Mouse (Mus musculus) cerebellum, postnatal 36 days (tissue): ENCODE data around the gene Igsf3.

ENCODE experiments used
- DNase-seq, 2 experiments: peaks; one replicate each; pipeline ENCODE4 v3.0.0; 2021 to 2022; ENCODE audit warnings: mixed read lengths in 2 of 2

Gene Igsf3

GRCm38 (mm10) chr3:101376538-101377247 is at the start of gene Igsf3:
TSS of gene Igsf3 (plus strand) at chr3:101377083.
- peak; percentile 52 to 72 for DNase-seq

DNA sequence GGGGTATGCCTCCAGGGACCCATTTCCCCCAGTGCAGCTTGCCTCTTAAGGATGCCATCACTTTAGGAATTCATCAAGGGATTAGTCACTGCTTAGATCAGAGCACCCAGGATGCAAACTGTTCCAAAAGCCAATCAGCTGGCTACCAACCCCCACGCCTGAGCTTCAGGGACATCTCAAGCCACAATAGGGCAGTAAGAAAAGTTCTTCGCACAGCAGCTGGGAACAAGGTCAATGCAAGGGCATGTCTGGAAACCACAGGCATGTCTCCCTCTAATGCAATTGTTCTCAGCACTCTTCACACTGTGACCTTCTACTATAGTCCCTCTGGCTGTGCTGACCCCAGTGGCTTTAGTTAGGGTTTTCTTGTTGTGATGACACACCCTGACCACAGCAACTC is 49.6 kb upstream of the Igsf3 start:
- DNase-seq, result no peak

DNA sequence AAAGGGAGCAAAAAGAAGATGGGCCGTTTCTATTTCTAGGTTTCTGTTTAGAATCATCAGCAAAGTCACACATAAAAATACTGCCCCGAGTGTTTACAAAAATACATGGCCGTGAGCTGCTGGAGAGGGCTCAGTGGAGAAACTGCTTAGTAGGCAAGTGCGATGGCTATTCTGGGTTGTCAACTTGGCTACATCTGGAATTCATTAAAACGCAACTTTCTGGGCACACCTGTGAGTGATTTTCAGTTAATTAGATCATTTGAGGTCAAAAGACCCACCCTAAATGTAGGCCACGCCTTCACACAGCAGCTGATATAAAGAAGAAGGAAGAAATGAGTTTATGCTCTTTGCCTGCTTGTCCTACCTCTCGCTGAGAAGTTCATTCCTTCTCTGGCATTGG is 48.3 kb upstream of the Igsf3 start:
- no peak for DNase-seq

GRCm38 (mm10) chr3:101343199-101343924 is 33.5 kb upstream of the Igsf3 start:
- no peak for DNase-seq

DNA sequence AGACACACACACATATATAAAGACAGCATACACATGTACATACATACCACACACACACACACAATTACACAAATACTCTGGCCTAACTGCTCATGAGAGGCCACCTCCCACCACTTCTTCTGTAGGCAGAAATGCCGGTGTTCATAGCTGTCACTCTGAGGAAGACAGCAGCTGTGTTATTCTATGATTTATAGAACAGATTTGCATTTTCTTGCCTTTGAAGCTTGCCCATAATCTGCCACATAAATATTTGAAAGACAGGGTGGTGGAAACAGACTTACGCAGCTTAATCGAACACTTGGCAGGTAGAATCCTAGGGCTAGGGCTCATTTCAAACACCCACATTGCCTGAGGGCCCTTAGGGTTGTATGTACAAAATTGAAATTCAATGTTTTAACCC is 32.6 kb upstream of the Igsf3 start:
- no peak for DNase-seq

- no peak for DNase-seq
These were observed 31.6 kb upstream of the Igsf3 start for GRCm38 (mm10) chr3:101345299-101345698.

DNA sequence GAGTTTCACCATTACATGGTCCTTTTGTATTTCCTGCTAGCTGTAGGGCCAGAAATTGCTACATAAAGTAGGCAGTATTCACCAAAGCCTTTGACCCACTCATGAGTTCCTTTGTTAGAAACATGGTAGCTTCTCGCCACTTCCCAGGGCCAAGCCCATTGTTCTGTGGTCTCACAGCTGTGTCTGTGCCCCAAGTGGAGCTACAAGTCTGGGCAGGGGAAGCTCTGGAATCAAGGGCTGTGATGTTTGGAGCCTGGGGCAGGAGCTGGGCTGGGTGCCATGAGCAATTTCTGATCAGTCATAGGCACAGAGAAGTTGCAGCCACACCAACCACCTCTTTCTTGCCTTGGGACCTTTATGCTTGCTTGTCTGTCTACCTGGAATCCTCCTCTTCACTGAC is 30.1 kb upstream of the Igsf3 start:
- no peak for DNase-seq

DNA sequence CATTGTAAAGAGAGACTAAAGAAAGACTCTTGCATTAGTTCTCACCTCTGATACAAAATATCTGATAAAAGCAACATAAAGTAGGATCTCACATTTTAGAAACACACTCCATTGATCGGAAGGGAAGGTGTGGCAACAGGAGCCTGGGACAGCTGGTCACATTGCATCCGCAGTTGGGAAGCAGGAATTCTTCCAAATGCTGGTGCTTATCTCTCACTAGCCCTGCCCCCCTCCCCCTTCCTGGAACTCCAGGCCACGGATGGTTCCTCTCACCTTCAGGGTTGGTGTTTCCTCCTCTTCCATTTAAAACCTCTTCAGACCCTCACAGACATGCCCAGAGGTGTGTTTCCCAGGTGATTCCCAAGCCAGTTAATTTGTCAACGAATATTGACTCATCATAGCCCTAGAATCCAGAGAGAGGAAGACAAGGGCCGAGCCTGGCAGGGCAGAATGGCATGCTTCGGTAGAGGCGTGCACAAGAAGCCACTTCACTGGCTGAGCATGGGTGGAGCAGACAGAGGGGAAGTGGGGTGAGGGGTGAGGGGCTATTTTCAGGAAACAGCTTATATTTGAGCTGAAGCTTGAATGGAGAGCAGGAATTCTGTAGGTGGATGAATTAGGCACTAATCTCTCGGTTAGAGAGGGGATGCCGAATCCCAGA is 28.3 kb upstream of the Igsf3 start:
- DNase-seq, result no peak

DNA sequence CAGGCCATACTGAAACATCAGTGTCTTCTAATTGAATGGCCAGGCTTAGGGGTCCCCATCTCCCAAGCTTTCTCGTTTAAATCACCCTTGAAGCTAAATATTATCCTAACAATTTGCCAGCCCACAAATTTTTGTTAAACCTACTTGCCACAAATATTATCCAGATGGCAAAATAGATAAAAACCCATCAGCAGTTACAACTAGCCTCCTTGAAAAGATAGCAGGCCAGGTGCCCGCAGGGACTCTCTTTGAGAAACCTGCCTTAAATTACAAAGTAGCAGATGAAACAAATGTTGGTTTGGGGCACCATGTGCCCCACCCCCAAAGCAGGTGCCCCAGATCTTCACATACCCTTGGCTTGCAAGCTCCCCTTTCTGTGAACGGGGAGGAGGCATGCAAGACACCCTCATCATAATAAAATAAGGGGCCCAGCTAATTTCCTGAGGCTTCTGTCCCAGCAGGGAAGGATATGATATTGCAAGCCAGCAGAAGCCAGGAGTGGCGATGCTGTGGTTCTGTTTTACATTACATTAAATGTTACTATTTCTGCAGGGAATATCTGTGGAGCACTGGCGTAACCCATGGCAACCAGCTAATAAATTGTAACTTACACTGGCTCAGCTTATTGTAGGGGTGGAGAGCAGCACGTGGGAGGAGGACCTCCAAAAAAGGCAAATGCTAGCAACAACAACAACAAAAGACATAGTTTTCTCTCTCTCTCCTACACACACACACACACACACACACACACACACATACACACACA is 27.2 kb upstream of the Igsf3 start:
- DNase-seq, result no peak

DNA sequence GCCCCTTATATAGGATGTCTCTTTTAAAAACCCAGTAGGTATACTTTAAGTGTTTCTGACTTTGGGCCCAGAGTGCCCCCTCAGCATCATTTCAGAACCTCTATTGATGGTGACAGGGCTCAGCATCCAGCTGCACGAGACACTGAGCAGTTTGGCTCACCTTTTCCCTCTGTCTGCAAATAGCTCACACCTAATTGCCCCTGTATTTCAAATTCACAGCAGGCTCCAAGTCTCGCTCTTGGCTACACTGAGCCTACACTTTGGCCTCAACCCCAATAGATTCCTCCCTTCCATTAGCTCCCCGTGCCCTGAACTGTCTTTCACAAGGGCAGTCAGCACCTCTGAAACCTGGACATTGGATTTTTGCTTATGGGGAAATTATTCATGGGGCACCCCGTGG is 26.5 kb upstream of the Igsf3 start:
- no peak for DNase-seq

DNA sequence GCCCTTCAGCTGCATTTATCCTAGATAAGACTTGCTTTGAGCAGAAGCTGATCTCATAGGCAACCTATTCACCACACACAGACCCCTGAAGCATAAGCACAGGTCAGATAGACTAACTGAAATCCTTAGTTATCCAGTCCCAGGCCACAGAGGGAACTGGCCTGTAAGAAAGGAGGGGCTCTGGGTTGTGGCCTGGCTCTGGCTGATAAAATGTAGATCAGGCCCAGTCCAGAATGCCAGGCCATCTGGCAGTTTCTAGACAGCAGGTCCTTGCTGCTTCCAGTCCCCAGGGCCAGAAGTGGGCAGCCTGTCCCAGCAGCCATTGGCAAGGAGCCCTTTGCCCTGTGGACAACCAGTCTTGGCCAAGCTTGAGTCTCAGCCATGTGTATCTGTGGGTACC is 22.4 kb upstream of the Igsf3 start:
- DNase-seq, result peak; percentile 94 to 95

DNA sequence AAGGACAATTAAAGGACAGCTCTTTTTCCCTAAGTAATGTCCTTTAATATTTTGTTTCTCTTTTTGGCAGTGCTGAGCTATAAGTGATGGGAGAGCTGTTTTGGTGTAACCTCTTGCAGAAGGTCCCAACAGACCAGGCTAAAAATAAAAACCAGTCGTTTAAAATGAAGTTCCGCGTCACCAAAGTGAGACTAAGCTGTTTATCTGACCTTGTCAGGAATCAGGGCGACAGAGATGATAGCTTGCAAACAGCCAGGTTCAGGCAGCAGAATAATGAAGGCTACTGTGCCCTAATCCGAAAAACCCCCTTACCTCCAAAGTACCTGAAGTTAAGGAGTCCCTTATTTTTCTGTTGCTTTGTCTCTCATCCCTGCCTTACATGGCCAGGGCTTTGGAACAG is 21.2 kb upstream of the Igsf3 start:
- no peak for DNase-seq

- no peak for DNase-seq
These were observed 20.0 kb upstream of the Igsf3 start for GRCm38 (mm10) chr3:101356583-101357553.

- no peak for DNase-seq
These were observed 16.1 kb upstream of the Igsf3 start for GRCm38 (mm10) chr3:101360832-101361231.

DNA sequence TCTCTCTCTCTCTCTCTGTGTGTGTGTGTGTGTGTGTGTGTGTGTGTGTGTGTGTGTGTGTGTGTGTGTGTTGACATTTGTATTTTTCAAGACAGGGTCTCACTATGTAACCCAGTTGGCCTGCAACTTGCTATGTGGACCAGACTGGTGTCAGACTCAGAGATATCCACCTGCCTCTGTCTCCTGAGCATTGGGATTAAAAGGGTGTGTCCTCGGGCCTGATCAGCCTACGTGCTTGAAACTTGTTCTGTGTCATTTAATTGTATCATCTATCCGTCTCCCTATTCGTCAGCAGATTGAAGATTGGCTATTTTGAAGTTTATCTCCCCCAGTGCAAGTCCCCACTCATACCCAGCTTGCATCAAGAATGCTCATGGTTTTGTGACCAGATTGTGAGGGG is 14.5 kb upstream of the Igsf3 start:
- DNase-seq, result no peak

- no peak for DNase-seq
These were observed 13.3 kb upstream of the Igsf3 start for GRCm38 (mm10) chr3:101363574-101363973.

- no peak for DNase-seq
These were observed 11.7 kb upstream of the Igsf3 start for GRCm38 (mm10) chr3:101365081-101365612.

GRCm38 (mm10) chr3:101365911-101366310 is 11.0 kb upstream of the Igsf3 start:
- no peak for DNase-seq

- no peak for DNase-seq
These were observed 9.5 kb upstream of the Igsf3 start for GRCm38 (mm10) chr3:101367372-101367771.

GRCm38 (mm10) chr3:101369301-101369881 is 7.5 kb upstream of the Igsf3 start:
- DNase-seq, result peak; percentile 66 to 70

- DNase-seq, result peak; percentile 64 to 68
These were observed 4.4 kb upstream of the Igsf3 start for GRCm38 (mm10) chr3:101372345-101372980.
